Mouse (Mus musculus) bone marrow macrophage, adult 2 months (primary cell): ENCODE measurements at regions not wholly inside any gene's neighbourhood (a gene's known extent, or its start where the extent isn't known, plus 50 kb on each side); places are given as distances from the start of the nearest gene placed in this dataset.

Source experiments
- H3K27ac ChIP-seq: 2 replicates; pipeline ENCODE4 v1.5.1; 2012; ENCODE audit warnings: low read depth, low read length; ENCODE audit not compliant: insufficient read depth
- H3K4me1 ChIP-seq: 2 replicates; pipeline ENCODE4 v1.6.1; 2012; ENCODE audit warnings: low read length; ENCODE audit not compliant: control insufficient read depth, insufficient read depth
- H3K4me3 ChIP-seq: 2 replicates; pipeline ENCODE4 v1.5.1; 2012; ENCODE audit warnings: mild to moderate bottlenecking, low read length, moderate library complexity; ENCODE audit not compliant: insufficient read depth
- CTCF ChIP-seq: IDR thresholded peaks from 2 replicates; pipeline ENCODE4 v1.5.1; 2012; ENCODE audit warnings: low read depth, mild to moderate bottlenecking, low read length, moderate library complexity
- POLR2A ChIP-seq: IDR thresholded peaks from 2 replicates; pipeline ENCODE4 v1.6.1; 2012; ENCODE audit warnings: mild to moderate bottlenecking, low read depth, low read length, borderline replicate concordance

DNA sequence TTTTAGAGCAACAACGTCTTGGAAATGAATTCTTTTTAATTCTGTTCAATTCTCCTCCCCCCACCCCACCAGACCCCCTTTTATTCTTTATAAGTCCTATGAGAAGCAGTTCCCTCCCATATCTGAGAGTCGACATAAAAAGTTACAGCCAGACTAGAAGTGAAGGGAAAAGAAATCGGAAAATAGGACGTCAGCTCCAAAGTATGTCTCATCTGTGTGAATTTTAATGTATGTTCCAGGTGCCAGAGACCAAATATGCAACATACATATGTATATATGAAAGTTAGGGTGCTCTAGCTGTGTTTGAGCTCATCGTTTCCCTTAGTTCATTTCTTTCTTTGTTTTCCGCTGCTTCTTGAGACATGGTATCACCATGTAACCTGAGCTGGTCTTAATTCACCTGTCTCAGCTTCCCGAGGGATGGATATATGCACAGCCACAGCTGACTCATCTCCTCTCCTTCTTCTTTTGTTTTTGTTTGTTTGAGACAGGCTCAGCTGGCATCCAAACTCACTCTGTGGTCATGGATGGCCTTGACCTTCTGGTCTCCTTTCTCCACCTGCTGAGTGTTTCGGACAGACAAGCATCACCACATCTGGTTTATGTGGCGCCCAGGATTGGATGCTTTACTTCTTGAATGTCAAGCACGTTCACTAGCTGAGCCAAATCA lies 78.8 kb upstream of the Pias1 start:
- Histone ChIP-seq H3K4me3 (no peak overlapping the region), H3K4me1 (0 out of 2 replicates have a peak, but pooled peaks cover 3% of the 10 kb centered on the region), H3K27ac (no peak overlapping the region)
- no peak for TF ChIP-seq CTCF
- TF ChIP-seq POLR2A = no peak

DNA sequence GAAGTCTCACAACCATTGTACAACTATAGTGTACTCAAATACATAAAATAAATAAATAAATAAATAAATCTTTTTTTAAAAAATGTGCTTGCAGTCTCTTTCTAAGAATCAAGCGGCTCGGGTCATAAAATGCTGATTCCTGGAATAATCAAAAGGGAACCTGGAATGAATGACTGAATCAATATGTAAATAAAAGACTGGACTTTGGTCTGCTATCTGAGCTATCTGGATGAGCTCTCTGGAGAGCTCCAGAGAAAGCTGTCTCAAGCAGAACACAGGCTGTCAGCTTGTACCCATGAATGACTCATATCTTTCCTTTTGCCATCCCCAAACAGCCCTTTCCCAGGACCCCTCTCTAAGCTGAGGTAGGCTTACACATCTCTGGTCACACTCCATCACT lies 75.8 kb upstream of the Pias1 start:
- TF ChIP-seq POLR2A (no peak), CTCF (no peak)
- no peaks in the 10 kb centered on the region for H3K4me1 ChIP-seq
- H3K27ac ChIP-seq = no peak overlapping the region
- no peak overlapping the region for H3K4me3 ChIP-seq

DNA sequence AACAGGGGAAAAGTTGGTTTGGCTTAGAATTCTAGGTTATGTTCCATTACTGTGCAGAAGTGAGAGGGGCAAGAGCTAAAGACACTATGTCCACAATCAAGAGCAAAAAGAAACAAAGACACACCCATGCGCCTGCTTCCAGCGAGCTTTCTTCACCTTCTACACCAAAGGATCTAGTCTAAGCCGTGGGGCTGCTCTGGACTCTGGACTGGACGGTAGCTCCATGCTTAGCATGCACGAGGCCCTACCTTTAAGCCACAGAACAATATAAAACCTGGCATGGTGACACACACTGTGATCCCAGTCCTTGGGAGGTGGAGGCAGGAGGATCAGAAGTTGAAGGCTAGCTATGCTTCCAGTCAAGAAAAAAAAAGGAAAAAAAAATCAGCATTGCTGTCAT lies 73.0 kb upstream of the Pias1 start:
- H3K4me3 ChIP-seq = no peak overlapping the region
- no peak for TF ChIP-seq POLR2A
- TF ChIP-seq CTCF = no peak

DNA sequence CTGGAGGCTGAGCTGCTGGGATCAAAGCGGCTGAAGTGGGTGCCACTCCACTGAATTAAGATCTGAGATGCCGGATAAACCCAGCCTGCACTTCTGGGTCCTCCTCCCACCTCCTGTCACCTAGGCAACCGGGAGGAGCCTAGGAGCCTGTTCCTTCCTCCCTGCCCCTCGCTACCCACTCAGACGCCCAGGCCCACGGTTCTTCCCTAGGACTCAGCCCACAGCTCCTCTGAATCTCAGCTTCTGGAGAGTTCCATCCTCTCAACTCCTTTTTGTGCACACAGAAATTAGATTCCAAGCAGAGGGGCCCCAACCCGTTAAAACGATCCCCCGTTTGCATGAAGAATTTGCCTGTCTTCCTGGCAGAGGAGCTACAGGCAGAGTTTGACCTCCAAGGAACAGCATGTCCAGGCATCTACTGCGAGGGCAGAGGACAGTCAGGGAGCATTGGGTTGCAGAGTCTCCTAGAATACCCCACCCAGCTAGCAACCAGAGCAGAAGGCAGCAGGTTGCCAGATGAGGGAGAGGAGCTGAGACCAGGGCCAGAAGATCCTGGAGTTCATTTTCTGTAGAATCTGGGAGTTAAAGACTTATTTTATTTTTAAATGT lies 71.6 kb upstream of the Pias1 start:
- Histone ChIP-seq H3K4me3 (no peak overlapping the region), H3K27ac (no peak overlapping the region), H3K4me1 (peaks cover 3% of the 10 kb centered on the region; the same call in 1 of the 2 replicates)
- no peak for TF ChIP-seq CTCF
- no peak for TF ChIP-seq POLR2A

More for the DNA sequence above, 73.0 kb upstream of the Pias1 start:
- Histone ChIP-seq H3K4me1 (peaks cover 3% of the 10 kb centered on the region; the same call in 1 of the 2 replicates), H3K27ac (no peak overlapping the region)

DNA sequence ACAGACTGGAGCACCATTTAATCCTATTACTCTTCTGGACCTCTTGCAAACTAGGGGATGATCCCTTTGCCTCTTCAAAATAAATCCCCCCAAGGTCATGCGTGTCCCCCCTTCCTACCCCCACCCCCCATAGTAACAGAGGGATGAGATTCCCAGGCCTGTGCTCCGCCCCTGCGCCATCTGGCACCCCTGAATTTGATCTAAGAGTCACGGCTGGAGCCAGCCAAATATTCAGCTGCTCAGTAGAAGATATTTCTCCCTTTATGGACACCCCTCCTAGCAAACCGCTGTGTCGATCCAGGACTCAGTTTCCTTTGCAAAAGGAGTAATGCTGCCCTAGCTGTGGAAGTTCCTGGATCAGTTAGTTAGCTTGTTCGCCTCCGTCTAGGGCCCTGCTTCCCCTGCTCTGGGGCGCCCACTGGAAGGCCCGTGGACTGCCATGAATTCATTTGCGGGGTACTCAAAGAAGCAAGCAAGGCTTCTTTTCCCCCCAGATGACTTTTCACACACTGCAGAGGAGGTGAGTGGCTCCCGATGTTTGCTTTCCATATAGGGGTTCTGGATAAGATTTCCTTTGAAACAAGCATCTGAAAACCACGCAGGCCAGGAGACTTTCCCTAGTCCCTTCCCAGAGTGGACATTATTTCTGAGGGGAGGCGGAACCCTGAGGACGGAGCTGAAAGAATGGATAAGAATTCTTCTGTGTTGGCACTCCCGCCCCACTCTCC lies 70.9 kb upstream of the Pias1 start:
- H3K27ac ChIP-seq = no peak overlapping the region
- H3K4me1 ChIP-seq = peaks cover 3% of the 10 kb centered on the region; the same call in 1 of the 2 replicates
- TF ChIP-seq CTCF = no peak
- no peak overlapping the region for H3K4me3 ChIP-seq

DNA sequence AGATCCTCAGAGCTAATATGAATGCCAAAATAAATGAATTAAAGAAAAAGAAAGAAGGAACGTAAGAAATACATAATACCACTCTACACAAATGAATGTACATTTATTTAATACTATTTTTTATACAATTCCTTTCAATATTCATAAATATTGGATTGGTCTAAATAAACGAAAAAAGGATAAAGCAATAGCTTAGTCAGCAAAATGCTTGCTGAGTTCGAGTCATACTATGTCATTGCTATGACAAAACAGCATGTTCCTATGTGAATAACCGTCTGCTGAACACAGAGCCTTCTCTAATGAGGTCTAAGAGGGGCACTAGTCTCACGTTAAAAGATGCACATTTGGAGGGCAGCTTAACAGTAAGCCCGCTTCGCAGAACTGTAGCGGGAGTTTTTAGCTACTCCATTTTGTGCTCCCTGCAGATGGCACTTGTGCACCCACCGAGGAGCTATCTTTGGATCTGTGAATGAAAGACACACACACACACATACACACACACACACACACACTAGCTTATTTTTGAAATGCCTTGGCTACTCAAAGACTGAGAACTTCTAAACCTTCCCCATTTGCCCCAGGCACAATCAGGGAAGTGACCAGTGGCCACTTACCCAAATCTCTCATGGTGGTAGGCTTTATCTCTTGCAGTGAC lies 69.1 kb upstream of the Pias1 start:
- Histone ChIP-seq H3K4me1 (peaks cover 3% of the 10 kb centered on the region; the same call in 1 of the 2 replicates), H3K4me3 (no peak overlapping the region), H3K27ac (no peak overlapping the region)
- no peak for TF ChIP-seq CTCF
- TF ChIP-seq POLR2A = no peak

DNA sequence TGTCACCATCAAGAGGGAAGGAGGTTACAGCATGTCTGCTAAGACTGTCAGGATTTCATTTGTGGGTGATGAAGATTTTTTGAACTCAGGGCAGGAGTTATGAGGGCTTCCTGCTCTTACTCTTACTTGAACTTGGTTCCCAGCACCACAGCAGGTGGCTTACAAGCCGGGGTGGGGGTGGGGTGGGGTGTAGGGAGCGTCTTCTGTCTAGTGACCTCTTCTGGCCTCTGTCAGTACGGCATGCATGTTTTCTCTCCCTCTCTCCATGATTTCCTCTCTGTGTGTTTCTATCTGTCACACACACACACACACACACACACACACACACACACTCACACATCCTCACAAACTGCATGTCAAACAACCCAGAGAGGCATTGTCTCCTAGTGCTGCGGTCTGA lies 64.5 kb upstream of the Pias1 start:
- Histone ChIP-seq H3K27ac (no peak overlapping the region), H3K4me3 (no peak overlapping the region), H3K4me1 (peaks cover 3% of the 10 kb centered on the region; the same call in 1 of the 2 replicates)
- no peak for TF ChIP-seq CTCF
- no peak for TF ChIP-seq POLR2A

DNA sequence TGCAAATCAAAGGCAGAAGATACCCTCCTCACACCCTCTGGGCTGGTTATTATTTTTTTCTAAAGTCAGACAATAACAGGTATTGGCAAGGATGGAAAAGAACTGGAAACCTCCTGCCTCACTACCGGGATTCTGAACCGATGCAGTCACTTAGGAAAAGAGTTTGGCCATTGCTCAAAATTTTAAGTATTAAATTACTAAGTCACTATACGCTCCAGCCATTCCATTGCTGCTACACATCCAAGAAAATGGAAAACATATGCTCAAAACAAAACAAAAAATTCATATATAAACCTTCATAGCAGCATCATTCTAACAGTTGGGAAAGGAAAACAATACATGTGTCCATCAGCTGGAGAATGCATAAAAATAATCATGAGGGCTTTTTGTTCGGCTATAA lies 63.9 kb upstream of the Pias1 start:
- H3K27ac ChIP-seq = no peak overlapping the region
- H3K4me1 ChIP-seq = no peaks in the 10 kb centered on the region
- TF ChIP-seq POLR2A = no peak
- no peak for TF ChIP-seq CTCF
- H3K4me3 ChIP-seq = no peak overlapping the region

DNA sequence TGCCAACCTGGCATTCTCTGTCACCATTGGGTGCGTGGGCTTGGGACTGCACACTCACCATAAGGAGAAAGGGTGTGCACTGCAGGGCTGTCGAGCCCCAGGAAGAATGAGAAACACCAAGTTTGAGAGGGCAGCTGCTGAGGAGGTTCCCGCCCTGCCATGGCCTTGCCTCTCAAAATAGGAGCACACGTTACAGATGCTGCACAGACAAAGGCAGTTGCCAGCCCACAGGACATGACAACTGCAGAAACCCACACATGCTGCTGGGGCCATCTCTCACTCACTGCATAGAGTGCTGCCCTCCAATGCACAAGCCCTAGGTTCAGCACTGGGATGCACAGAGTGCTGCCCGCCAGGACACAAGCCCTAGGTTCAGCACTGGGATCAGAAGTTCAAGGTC lies 61.6 kb upstream of the Pias1 start:
- no peak overlapping the region for H3K4me3 ChIP-seq
- no peaks in the 10 kb centered on the region for H3K4me1 ChIP-seq
- TF ChIP-seq POLR2A = no peak
- H3K27ac ChIP-seq = no peak overlapping the region

DNA sequence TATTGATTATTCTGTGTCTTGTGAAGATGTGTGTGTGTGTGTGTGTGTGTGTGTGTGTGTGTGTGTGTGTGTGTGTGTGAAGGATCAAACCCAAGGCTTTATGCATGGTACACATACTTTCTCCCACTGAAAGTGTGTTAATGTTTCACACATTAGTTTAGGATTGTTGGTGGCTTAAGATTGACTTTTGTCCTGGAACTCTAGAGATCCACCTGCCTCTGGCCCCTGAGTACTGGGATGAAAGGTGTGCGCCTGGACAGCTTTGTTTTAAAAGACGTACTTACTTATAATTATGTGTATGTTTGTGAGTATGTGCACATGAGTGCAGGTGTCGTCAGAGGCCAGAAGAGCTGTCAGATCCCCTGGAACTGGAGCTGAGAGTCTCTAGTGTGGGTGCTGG lies 59.3 kb upstream of the Pias1 start:
- Histone ChIP-seq H3K27ac (no peak overlapping the region), H3K4me3 (no peak overlapping the region), H3K4me1 (peaks cover 7% of the 10 kb centered on the region)
- no peak for TF ChIP-seq CTCF
- no peak for TF ChIP-seq POLR2A
